Mouse (Mus musculus): ENCODE measurements around the gene Pex5l. TPM values are rescaled to one million over a fixed set of nuclear protein-coding genes. Genes with fewer than 3 reads are reported as not detected.

Pex5l gene
- 0.19 and 0.39 TPM in 2 replicates for polyA plus RNA-seq (2015; fragmentation: Nextera tagmentation; extraction: Ambion mirVana)

DNA sequence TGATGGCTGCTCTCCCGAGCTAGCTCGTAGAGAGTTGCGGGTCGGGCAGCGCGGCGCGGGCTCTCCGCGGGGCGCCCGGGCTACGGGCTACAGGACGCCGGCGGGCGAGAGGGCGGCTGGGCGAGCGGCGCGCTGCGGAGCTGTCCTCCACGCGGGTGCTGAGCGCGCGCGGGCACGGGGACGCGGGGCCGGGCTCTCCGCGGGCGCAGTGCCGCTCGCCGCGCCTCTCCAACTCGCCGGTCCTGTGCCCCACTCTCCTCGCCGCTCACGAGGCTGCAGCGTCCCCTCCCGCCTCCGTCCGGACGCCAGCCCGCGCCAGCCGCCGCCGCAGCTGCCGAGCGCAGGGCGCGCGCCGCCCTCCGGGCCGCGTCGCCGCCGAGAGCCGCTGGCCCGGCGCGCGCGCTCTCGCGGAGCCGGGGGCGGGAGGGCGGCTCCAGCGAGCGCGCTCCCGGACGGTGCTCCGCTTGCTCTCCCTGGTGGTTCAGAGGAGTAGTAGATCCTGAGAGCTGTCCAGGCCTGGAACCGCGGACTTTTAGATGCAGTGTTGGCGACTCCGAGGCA is at the start of gene Pex5l:
Gene Pex5l (minus strand): TSS at position 347 of the 561 bp plus-strand sequence.
- no peak for DNase-seq (ENCODE audit: low spot score)

GRCm38 (mm10) chr3:33165186-33165585 is 22.1 kb upstream of the Pex5l start:
- DNase-seq (ENCODE audit: low spot score), result no peak

GRCm38 (mm10) chr3:33163821-33164220 is 20.8 kb upstream of the Pex5l start:
- DNase-seq (ENCODE audit: low spot score), result no peak

DNA sequence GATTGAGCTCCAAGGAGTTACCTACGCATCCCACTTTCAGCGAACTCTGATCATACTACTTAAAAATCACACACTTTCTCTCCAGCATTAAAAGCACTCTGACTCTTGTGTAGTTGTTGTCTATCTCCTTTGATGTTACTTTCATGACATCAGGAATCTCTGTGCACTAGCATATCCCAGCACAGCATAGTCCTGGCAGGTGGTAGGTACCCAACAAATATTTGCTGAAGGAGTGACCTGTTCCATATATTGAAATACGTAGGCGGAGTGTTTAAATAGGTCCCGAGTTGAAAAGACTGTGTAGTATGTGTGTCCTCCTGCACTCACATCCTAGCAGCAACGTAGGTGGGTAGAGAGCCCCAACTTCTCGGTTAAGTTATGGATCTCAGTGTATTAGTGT is 545 bp upstream of the Pex5l start:
- no peak for DNase-seq (ENCODE audit: low spot score)

DNA sequence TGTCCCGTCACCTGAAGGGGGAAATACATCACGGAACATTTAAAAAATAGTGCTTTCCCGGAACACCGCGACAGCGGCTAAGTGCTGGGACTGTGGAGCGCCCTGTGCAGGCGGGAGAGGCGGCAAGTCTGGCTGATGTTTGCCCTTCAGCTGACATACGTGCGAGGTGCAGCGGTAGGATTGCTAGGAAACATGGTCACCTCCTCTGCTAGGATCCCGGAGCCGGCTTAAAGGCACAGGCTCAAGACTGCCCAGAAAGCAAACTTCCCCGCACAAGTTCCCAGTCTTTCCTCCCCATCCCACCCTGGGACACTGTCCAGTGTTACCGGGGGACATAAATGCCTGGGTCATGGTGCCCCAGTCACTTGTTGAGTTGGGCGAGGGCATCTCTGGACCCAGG is 649 bp downstream of the Pex5l start:
- DNase-seq (ENCODE audit: low spot score), result no peak

- DNase-seq (ENCODE audit: low spot score), result no peak
These were observed 13.1 kb downstream of the Pex5l start for GRCm38 (mm10) chr3:33129944-33130343.

- no peak for DNase-seq (ENCODE audit: low spot score)
These were observed 18.3 kb downstream of the Pex5l start for GRCm38 (mm10) chr3:33124796-33125195.

- no peak for DNase-seq (ENCODE audit: low spot score)
These were observed 37.3 kb downstream of the Pex5l start for GRCm38 (mm10) chr3:33105785-33106184.

GRCm38 (mm10) chr3:33103501-33103900 is 39.5 kb downstream of the Pex5l start:
- DNase-seq (ENCODE audit: low spot score), result no peak

- DNase-seq (ENCODE audit: low spot score), result no peak
These were observed 44.3 kb downstream of the Pex5l start for GRCm38 (mm10) chr3:33098550-33099295.

- no peak for DNase-seq (ENCODE audit: low spot score)
These were observed 49.4 kb downstream of the Pex5l start for GRCm38 (mm10) chr3:33093646-33094045.

GRCm38 (mm10) chr3:33090001-33090400 is 53.0 kb downstream of the Pex5l start:
- no peak for DNase-seq (ENCODE audit: low spot score)

- no peak for DNase-seq (ENCODE audit: low spot score)
These were observed 53.6 kb downstream of the Pex5l start for GRCm38 (mm10) chr3:33089470-33089869.

DNA sequence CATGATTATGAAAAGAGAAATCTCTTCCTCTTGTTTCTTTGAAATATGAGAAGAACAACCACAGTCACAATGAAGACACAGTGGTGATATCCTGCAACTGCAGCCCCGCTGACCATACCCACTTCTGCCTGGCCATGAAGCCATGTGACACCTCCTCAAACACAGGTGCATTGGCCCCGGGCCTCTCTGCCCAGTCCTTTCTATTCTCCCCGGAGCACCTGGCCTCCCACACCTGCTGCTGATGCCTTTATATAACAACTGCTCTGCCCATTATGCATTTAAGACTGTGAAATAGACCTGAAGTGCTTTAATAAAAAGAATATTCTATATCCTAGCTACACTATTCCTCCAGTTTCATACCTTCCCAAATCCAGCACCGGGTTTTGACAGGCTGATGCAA is 54.8 kb downstream of the Pex5l start:
- DNase-seq (ENCODE audit: low spot score), result no peak

GRCm38 (mm10) chr3:33082806-33083338 is 60.2 kb downstream of the Pex5l start:
- DNase-seq (ENCODE audit: low spot score), result no peak

DNA sequence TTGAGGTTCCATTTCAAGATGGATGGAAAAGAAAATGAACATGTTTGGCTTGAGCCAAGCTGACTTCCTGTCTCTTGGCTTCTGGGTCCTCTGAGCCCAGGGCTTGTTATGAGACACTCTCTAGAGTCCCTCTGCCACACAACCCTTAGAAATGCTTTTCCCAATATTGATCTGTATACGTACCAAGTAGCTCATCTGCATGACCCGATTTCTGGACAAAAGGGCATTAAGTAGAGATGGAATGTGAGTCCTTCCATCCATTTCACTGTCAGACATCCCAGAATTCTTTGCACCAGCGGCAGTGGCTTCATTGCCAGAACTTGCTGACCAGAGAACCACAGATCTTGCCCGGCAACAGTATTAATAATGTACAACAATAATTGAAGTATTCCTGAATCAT is 61.3 kb downstream of the Pex5l start:
- DNase-seq (ENCODE audit: low spot score), result no peak

GRCm38 (mm10) chr3:33079658-33080057 is 63.4 kb downstream of the Pex5l start:
- DNase-seq (ENCODE audit: low spot score), result no peak

DNA sequence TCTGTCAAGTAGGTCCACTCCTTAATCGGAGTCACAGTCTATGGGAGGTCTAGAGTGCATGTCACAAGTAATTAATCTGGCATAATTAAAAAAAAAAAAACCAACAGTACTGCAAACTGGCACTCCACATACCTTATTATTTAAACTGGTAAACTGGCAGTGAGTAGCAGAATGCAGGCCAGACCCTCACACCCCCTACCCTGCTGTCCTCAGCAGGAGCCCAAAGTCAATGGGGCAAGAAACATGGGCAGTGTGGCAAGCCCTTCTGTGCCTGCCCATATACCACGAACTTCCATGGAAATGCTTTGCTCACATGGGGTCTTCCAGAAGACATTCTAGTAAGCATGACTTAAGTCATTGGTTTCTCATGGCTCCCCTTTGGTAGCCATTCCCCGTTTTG is 63.9 kb downstream of the Pex5l start:
- no peak for DNase-seq (ENCODE audit: low spot score)

GRCm38 (mm10) chr3:33075696-33076095 is 67.4 kb downstream of the Pex5l start:
- DNase-seq (ENCODE audit: low spot score), result no peak

- no peak for DNase-seq (ENCODE audit: low spot score)
These were observed 68.6 kb downstream of the Pex5l start for GRCm38 (mm10) chr3:33074266-33074981.

DNA sequence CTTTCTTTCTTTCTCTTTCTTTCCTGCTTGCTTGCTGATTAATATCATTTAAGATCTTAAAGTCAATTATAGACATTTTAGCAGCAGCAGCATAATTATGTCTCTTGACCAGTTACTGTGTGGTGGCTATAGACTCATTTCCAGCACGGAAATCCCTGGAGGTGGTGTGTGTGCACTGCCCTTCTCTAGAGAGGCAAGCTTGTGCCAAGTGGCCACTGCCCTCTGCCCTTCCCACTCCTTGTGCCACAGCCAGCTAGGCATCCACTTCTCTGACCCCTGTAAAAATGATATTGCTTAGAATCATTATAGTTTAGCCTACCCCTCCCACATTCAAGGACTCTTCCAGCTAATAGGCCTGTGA is 69.2 kb downstream of the Pex5l start:
- DNase-seq (ENCODE audit: low spot score), result no peak

DNA sequence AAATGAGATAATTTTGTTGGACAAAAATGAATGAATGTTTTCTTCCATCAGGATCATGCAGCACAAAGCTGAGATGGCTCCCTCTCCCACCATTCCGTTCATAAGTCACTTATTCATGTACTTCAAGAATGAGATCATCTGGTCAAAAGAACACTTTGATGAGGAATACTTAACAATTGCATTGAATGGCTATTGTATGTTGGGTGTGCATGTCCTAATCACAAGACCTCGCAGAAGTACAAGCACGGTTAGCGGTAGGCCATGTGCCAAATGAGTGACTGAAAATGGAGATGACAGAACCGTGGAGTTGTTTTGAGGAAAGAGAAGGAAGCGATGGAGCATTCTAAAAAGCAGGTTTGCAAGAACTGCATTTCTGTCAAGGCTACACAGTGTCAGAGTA is 72.3 kb downstream of the Pex5l start:
- no peak for DNase-seq (ENCODE audit: low spot score)

Measured in thymus, postnatal 0 days (tissue).